Mouse (Mus musculus): ENCODE data around the gene Surf4. TPM values are rescaled to one million over a fixed set of nuclear protein-coding genes. Genes with fewer than 3 reads are reported as not detected.

Gene Surf4
- polyA plus RNA-seq, 1 experiment = 198 TPM

DNA sequence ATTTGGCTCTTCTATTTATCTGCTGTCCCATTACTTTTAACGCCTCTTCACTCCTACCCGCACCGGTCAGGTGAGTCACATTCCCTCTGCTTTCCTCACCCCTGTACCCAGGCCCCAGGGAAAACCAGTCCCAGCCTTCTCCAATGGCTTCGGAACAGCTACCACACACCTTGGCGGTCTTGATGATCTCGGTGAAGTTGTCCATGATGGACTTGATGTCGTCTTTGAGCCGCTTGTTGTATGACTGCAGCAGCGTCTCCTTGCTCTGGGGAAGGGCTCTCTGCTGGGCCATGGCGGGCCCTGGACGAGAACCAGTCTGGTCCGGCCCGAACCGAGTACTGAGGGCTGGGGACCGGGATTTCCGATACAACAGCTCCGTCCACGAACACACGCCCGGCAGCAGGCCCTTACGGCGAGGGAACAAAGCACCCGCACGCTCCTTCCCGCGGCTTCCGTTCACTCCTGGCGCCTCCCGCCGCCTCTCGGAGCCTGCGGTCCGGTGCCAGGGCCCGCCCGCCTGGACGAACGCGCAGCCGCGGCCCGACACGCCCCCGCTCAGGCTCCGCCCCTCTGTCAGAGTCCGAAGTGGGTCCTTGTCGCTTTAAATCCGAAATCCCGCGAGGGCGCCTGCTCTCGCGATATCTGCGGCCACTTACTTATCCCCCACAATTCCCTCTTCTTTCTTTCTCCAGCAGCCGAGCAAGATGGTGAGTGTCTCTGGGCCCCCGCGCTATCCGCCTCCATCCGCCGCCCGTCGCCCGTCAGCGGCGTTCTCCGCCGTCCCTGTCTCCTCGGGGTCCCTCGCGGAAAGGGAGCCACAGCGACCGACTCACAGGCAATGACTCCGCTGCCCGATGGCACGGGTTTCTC, 23.4 kb downstream of the Surf4 start, which contains the start of the genes Med22 and Rpl7a:
Gene Med22, minus strand, starts transcription at position 554 of the 870 bp plus-strand sequence.
Gene Rpl7a, plus strand, starts transcription at position 641 of the 870 bp plus-strand sequence.
- H3K27ac ChIP-seq (ENCODE audit: insufficient read depth, low read depth, low read length) = peak within 1 kb of the TSS; percentile 78
- DNase-seq = peak; percentile 100
- 1% methylated on average over 74 of the region's 74 CpGs for WGBS

DNA sequence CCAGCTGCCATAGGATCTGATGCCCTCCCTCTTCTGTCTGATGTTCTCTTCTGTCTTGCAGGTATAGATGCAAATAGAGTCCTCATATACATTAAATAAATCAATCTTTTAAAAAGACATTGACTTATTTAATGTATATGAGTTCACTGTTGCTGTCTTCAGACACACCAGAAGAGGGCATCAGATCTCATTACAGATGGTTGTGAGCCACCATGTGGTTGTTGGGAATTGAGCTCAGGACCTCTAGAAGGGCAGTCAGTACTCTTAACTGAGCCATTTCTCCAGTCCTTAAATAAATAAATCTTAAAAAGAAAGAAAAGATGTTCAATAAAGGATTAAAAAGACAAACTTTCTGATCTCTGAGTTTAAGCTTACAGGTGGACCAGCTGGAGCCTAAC, 24.3 kb downstream of the Surf4 start:
- H3K27me3 ChIP-seq (replicated peaks; ENCODE audit: control insufficient read depth, insufficient read depth, low read length) = no peaks in the 10 kb centered on the region
- peak overlapping the region; percentile 82 for H3K4me3 ChIP-seq (ENCODE audit: insufficient read depth, low read depth, low read length)

More for the DNA sequence above, 23.4 kb downstream of the Surf4 start, which contains the start of the genes Med22 and Rpl7a:
- H3K4me3 ChIP-seq (ENCODE audit: insufficient read depth, low read depth, low read length) = peak within 1 kb of the TSS; percentile 96
- H3K4me1 ChIP-seq (ENCODE audit: control insufficient read depth, insufficient read depth, low read length) = peaks cover 9% of the 10 kb centered on the region; the same call in 1 of the 2 replicates
- peaks cover 4% of the 10 kb centered on the region; the same call in 1 of the 2 replicates for H3K36me3 ChIP-seq (ENCODE audit: control insufficient read depth, insufficient read depth, low read length)
- TF ChIP-seq POLR2A (IDR thresholded peaks at IDR 0.05; ENCODE audit: low read depth, low read length) (peak; percentile 82), CTCF (conservative IDR thresholded peaks at IDR 0.05; ENCODE audit: insufficient read depth, insufficient read length, low read depth, low read length) (no peak)
- H3K27me3 ChIP-seq (replicated peaks; ENCODE audit: control insufficient read depth, insufficient read depth, low read length) = no peaks in the 10 kb centered on the region

DNA sequence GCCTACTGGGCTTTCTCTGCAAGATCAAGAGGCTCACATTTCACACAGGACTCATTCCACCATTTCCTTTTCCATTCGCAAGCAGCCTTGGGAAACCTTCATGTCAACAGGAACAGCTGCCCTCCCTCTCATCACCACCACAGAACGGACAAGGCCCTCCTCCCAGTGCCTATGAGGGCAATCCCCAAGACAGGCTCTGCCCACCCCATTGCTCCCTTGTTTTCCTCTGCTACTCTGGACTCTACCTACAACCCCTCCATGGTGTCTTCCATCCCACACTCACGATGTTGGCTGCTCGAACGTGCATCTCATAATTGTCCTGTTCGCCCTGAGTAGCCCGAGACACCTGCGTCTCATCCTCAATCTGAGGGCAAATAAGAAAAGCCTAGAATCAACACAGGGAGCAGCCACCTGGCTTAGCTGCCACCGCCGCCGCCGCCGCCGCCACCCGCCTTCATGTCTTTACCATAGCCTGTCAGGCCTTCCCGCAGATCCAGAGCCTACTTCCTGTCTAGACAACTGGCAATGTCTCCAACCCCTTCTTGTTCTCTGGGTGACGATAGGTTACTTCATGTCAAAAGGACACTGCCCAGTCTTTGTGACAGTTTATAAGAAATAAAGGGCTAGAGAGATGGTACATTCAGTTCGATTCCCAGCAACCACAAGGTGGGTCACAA, 24.9 kb downstream of the Surf4 start:
- Histone ChIP-seq H3K27ac (ENCODE audit: insufficient read depth, low read depth, low read length) (no peak overlapping the region), H3K27me3 (replicated peaks; ENCODE audit: control insufficient read depth, insufficient read depth, low read length) (no peaks in the 10 kb centered on the region), H3K36me3 (ENCODE audit: control insufficient read depth, insufficient read depth, low read length) (peaks cover 4% of the 10 kb centered on the region; the same call in 1 of the 2 replicates), H3K4me3 (ENCODE audit: insufficient read depth, low read depth, low read length) (no peak overlapping the region), H3K4me1 (ENCODE audit: control insufficient read depth, insufficient read depth, low read length) (peaks cover 8% of the 10 kb centered on the region)
- TF ChIP-seq CTCF (conservative IDR thresholded peaks at IDR 0.05; ENCODE audit: insufficient read depth, insufficient read length, low read depth, low read length) (no peak), POLR2A (IDR thresholded peaks at IDR 0.05; ENCODE audit: low read depth, low read length) (no peak)
- DNase-seq = no peak
- WGBS = 72% methylated on average over 18 of the region's 18 CpGs

More for the DNA sequence above, 24.3 kb downstream of the Surf4 start:
- no peak for TF ChIP-seq CTCF (conservative IDR thresholded peaks at IDR 0.05; ENCODE audit: insufficient read depth, insufficient read length, low read depth, low read length)
- no peak for TF ChIP-seq POLR2A (IDR thresholded peaks at IDR 0.05; ENCODE audit: low read depth, low read length)
- peaks cover 4% of the 10 kb centered on the region; the same call in 1 of the 2 replicates for H3K36me3 ChIP-seq (ENCODE audit: control insufficient read depth, insufficient read depth, low read length)
- H3K4me1 ChIP-seq (ENCODE audit: control insufficient read depth, insufficient read depth, low read length) = peaks cover 6% of the 10 kb centered on the region; the same call in 1 of the 2 replicates
- DNase-seq = no peak
- H3K27ac ChIP-seq (ENCODE audit: insufficient read depth, low read depth, low read length) = peak overlapping the region; percentile 77

DNA sequence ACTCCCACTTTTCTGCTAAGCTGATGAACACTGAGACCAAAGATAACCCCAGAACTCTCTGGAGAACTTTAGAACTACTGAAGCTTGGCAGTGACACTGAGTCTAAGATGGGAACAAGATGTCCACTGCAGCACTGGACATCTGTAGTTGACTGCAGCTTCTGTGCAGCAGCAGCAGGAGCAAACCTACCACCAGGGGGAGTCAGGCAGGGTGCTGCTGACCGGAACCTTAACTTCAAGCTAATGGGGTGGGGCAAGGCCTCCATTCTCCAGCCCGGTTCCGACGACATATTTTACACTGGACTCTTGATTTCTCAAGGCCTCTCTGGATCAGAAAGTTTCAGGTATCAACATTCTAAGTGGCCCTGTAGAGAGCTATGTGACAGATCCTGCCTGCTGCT, 26.6 kb downstream of the Surf4 start:
- no peak for TF ChIP-seq POLR2A (IDR thresholded peaks at IDR 0.05; ENCODE audit: low read depth, low read length)
- peak; percentile 87 for TF ChIP-seq CTCF (conservative IDR thresholded peaks at IDR 0.05; ENCODE audit: insufficient read depth, insufficient read length, low read depth, low read length)

DNA sequence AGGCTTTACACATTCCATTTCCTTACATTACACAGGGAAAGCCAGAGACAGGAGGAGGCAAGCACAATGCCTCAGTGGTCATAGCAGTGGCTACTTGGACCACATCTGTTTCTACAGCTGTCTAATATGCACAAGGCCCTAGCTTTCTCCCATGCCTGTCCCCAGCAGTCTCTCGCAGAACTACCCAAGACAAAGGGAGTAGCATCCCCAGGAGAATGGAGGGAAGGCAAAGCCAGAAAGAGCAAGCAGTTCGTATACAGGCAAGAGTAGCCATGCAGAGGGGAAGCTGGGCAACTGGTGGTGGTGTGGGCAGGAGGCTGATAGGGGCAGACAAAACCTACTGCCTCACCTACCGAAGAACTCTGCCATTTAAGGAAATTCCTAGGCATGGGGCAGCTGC, 27.3 kb downstream of the Surf4 start:
- 94% methylated on average over 3 of the region's 3 CpGs for WGBS
- Histone ChIP-seq H3K36me3 (ENCODE audit: control insufficient read depth, insufficient read depth, low read length) (no peaks in the 10 kb centered on the region), H3K4me1 (ENCODE audit: control insufficient read depth, insufficient read depth, low read length) (peaks cover 20% of the 10 kb centered on the region), H3K27ac (ENCODE audit: insufficient read depth, low read depth, low read length) (no peak overlapping the region), H3K27me3 (replicated peaks; ENCODE audit: control insufficient read depth, insufficient read depth, low read length) (no peaks in the 10 kb centered on the region), H3K4me3 (ENCODE audit: insufficient read depth, low read depth, low read length) (no peak overlapping the region)
- TF ChIP-seq CTCF (conservative IDR thresholded peaks at IDR 0.05; ENCODE audit: insufficient read depth, insufficient read length, low read depth, low read length) (no peak), POLR2A (IDR thresholded peaks at IDR 0.05; ENCODE audit: low read depth, low read length) (no peak)
- DNase-seq = no peak

More for the DNA sequence above, 26.6 kb downstream of the Surf4 start:
- Histone ChIP-seq H3K4me1 (ENCODE audit: control insufficient read depth, insufficient read depth, low read length) (peaks cover 14% of the 10 kb centered on the region), H3K27ac (ENCODE audit: insufficient read depth, low read depth, low read length) (no peak overlapping the region), H3K27me3 (replicated peaks; ENCODE audit: control insufficient read depth, insufficient read depth, low read length) (no peaks in the 10 kb centered on the region), H3K36me3 (ENCODE audit: control insufficient read depth, insufficient read depth, low read length) (no peaks in the 10 kb centered on the region), H3K4me3 (ENCODE audit: insufficient read depth, low read depth, low read length) (no peak overlapping the region)
- 8% methylated on average over 4 of the region's 4 CpGs for WGBS
- DNase-seq = peak; percentile 71

DNA sequence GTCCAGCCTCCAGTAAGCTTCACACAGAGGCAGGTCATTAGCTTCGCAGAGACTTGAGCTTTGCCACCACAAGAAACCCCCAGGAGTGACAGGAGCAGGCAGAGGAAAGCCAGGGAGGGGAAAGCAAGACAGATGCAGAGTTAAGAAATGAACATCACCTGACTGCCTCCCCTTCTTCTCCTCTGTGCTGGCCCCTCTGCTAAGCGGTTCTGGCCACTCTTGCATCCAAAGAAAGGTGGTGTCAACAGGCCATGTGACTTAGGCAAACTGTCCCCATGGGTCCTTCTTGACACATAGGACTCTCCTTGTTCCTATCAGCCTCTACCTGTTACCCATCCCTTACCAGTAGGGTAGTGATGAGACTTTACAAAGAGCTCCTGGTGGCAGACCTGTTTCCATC, 27.8 kb downstream of the Surf4 start:
- DNase-seq = no peak
- Histone ChIP-seq H3K4me3 (ENCODE audit: insufficient read depth, low read depth, low read length) (no peak overlapping the region), H3K27me3 (replicated peaks; ENCODE audit: control insufficient read depth, insufficient read depth, low read length) (no peaks in the 10 kb centered on the region), H3K27ac (ENCODE audit: insufficient read depth, low read depth, low read length) (no peak overlapping the region), H3K36me3 (ENCODE audit: control insufficient read depth, insufficient read depth, low read length) (no peaks in the 10 kb centered on the region), H3K4me1 (ENCODE audit: control insufficient read depth, insufficient read depth, low read length) (peaks cover 20% of the 10 kb centered on the region)
- TF ChIP-seq CTCF (conservative IDR thresholded peaks at IDR 0.05; ENCODE audit: insufficient read depth, insufficient read length, low read depth, low read length) (no peak), POLR2A (IDR thresholded peaks at IDR 0.05; ENCODE audit: low read depth, low read length) (no peak)
- WGBS = 89% methylated on average over 2 of the region's 2 CpGs

All from kidney, adult 2 months (tissue).